Mouse (Mus musculus) megakaryocyte, embryonic 14.5 days (primary cell): Measurements from ENCODE around the gene Nono. TPM values are rescaled to one million over a fixed set of nuclear protein-coding genes. Genes with fewer than 3 reads are reported as not detected.

Source experiments
- H3K27me3 ChIP-seq: replicated peaks from 2 replicates; pipeline ENCODE3; 2012; ENCODE audit warnings: inconsistent platforms
- H3K36me3 ChIP-seq: replicated peaks from 2 replicates; pipeline ENCODE3; 2012; ENCODE audit warnings: low read length, inconsistent platforms, mixed read lengths
- H3K4me1 ChIP-seq: 2 replicates; pipeline ENCODE4 v1.6.1; 2012; ENCODE audit warnings: inconsistent platforms
- H3K4me3 ChIP-seq: replicated peaks from 2 replicates; pipeline ENCODE3; 2012; ENCODE audit warnings: moderate library complexity, mild to moderate bottlenecking, inconsistent platforms
- H3K9me3 ChIP-seq: 2 replicates; pipeline ENCODE4 v1.6.1; 2012; ENCODE audit warnings: inconsistent platforms
- FLI1 ChIP-seq: IDR thresholded peaks from 2 replicates; pipeline ENCODE4 v1.6.1; 2012; ENCODE audit warnings: low read length, inconsistent platforms, mixed read lengths
- GATA1 ChIP-seq: IDR thresholded peaks from 3 replicates; pipeline ENCODE4 v1.6.1; 2012; ENCODE audit warnings: mixed read lengths, low read length, inconsistent platforms, borderline replicate concordance
- polyA plus RNA-seq: library from polyadenylated mRNA; stranded (reverse); fragments of >175 nt; gene quantifications from 2 replicates; pipeline ENCODE4 v1.2.3, GENCODE M21; 2012; ENCODE audit warnings: low replicate concordance; ENCODE audit not compliant: insufficient read depth

Gene Nono
- polyA plus RNA-seq, result 3.5 and 24.5 TPM in 2 replicates

GRCm38 (mm10) chrX:101429142-101429949 is at the start of gene Nono:
Gene Nono, plus strand, starts transcription at chrX:101429318.
- Histone ChIP-seq H3K4me3 (peak within 1 kb of the TSS; percentile 93), H3K36me3 (peaks cover 20% of the 10 kb centered on the region), H3K4me1 (peaks cover 15% of the 10 kb centered on the region), H3K9me3 (no peaks in the 10 kb centered on the region), H3K27me3 (peaks cover 2% of the 10 kb centered on the region)
- TF ChIP-seq GATA1, result no peak
- no peak for TF ChIP-seq FLI1

- Histone ChIP-seq H3K36me3 (no peaks in the 10 kb centered on the region), H3K4me3 (no peak overlapping the region), H3K4me1 (peaks cover 51% of the 10 kb centered on the region), H3K27me3 (peaks cover 48% of the 10 kb centered on the region), H3K9me3 (no peaks in the 10 kb centered on the region)
- TF ChIP-seq GATA1, result no peak
- TF ChIP-seq FLI1, result no peak
Observed at GRCm38 (mm10) chrX:101379744-101380143, 49.4 kb upstream of the Nono start.

GRCm38 (mm10) chrX:101383455-101383854 is 45.7 kb upstream of the Nono start:
- peaks cover 56% of the 10 kb centered on the region for H3K4me1 ChIP-seq
- H3K36me3 ChIP-seq, result no peaks in the 10 kb centered on the region
- TF ChIP-seq FLI1 (no peak), GATA1 (no peak)
- no peaks in the 10 kb centered on the region for H3K9me3 ChIP-seq
- peaks cover 61% of the 10 kb centered on the region for H3K27me3 ChIP-seq
- no peak overlapping the region for H3K4me3 ChIP-seq

GRCm38 (mm10) chrX:101384439-101385137 is 44.5 kb upstream of the Nono start:
- H3K27me3 ChIP-seq, result peaks cover 62% of the 10 kb centered on the region
- no peaks in the 10 kb centered on the region for H3K9me3 ChIP-seq
- H3K4me1 ChIP-seq, result peaks cover 49% of the 10 kb centered on the region
- H3K36me3 ChIP-seq, result no peaks in the 10 kb centered on the region
- peak overlapping the region; percentile 81 for H3K4me3 ChIP-seq
- no peak for TF ChIP-seq FLI1
- TF ChIP-seq GATA1, result no peak

GRCm38 (mm10) chrX:101386222-101386621 is 42.9 kb upstream of the Nono start:
- Histone ChIP-seq H3K4me1 (peaks cover 40% of the 10 kb centered on the region), H3K9me3 (no peaks in the 10 kb centered on the region), H3K27me3 (peaks cover 61% of the 10 kb centered on the region), H3K36me3 (no peaks in the 10 kb centered on the region), H3K4me3 (no peak overlapping the region)
- TF ChIP-seq GATA1, result no peak
- no peak for TF ChIP-seq FLI1

DNA sequence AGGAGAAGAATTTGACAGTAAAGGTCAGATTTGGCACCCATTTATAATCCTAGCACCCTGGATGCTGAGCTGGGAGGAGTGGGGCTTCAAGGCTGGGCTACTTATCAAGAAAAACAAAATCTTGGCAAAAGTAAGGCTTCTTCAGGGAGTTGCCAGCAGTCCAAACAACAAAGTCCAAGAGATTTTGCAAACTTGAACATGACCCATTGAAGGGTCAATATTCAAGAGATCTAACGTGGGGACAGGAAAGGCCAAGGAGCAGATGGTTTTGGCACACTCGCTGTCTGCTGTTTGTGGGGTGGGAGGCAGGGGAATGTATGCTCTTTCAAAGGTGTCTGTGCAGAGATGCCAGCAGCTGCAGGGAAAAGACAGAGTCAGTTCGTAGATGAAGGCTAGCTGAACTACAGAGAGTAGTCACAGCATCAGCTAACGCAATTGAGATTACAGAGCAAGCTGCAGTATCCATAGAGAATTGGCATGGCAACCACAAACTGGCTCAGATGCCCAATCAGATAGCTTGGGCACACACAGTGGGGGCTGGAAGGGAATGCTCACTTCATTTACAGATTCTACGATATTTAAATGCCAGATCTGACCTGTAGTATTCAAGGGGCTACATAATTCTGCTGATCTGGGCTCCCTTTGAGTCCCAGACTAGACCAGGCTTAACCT is 40.1 kb upstream of the Nono start:
- Histone ChIP-seq H3K4me3 (no peak overlapping the region), H3K36me3 (no peaks in the 10 kb centered on the region), H3K27me3 (peaks cover 47% of the 10 kb centered on the region), H3K4me1 (peaks cover 16% of the 10 kb centered on the region), H3K9me3 (no peaks in the 10 kb centered on the region)
- TF ChIP-seq GATA1, result no peak
- TF ChIP-seq FLI1, result no peak

DNA sequence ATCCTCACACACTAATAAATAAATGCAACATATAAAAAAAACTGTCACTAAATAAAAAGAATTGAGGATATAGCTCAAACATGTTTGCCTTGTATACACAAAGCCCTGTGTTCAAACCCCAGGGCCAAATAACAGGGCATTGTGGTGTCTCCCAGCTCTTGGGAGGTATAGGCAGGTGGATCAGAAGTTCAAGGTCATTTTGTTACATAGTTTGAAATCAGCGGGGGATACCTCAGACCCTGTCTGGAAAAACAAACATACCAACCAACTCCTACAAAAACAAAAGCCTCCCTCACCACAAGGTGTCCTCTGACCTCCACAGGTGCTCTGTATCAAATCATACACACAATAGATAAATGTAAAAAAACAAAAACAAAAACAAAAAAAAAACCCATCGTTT is 34.8 kb upstream of the Nono start:
- no peak overlapping the region for H3K4me3 ChIP-seq
- no peaks in the 10 kb centered on the region for H3K4me1 ChIP-seq
- no peaks in the 10 kb centered on the region for H3K9me3 ChIP-seq
- no peaks in the 10 kb centered on the region for H3K36me3 ChIP-seq
- no peak for TF ChIP-seq FLI1
- no peak for TF ChIP-seq GATA1
- peaks cover 33% of the 10 kb centered on the region for H3K27me3 ChIP-seq

DNA sequence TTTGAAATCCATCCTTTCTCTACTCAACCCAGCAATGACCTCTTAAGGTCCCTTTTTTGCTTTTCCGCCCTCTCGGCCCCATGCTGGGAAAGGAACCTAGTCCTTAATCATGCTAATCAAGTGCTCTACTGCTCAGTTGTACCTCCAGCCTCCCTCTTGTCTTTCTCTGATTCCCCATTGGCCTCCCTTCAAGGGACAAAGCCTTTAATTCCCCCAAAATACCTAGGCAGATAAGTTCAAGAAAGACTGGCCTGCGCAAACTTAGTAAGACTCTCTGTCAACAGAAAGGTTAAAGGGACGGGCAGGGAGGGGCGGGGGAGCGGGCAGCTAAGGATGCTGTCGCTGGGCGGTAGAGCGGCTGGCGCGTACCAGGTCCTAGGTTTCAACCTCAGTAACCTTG is 32.7 kb upstream of the Nono start:
- Histone ChIP-seq H3K4me3 (no peak overlapping the region), H3K36me3 (no peaks in the 10 kb centered on the region), H3K27me3 (peaks cover 27% of the 10 kb centered on the region), H3K9me3 (no peaks in the 10 kb centered on the region), H3K4me1 (no peaks in the 10 kb centered on the region)
- no peak for TF ChIP-seq FLI1

DNA sequence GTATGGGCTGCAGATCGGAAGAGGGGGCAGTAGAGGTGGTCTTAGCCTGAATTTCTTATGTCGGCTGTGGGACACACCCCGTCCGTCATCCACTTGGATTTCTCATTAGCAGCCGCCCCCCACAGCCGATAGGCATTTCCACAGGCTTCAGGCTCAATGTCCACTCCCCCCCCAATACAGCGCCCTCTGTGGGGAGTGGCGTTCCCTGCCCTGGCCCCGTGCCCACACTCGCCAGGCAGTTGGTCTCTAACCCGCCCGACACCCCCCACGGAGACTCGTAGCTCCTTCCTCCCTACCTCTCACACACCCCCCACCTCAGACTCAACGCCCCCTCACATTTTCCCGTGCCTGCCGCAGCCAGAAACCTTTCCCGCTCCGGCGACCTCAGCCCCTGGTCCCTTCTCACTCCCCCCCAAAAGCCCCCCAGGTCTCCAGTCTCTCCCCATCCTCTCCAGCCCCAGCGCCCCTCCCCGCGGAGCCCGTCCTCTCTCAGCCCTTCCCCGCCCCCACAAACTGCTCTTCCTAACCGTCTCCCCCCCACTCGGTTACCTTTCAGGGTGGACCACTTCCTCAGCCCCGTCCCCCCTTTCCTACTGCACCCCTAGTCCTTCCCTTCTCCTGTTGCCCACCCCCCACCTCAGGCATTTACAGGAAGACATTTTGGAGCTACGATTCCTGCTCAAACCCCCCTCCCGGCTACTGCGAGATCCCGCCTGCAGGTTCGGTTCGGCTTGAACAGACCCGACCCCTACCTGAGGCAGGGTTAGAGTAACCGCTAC is 10.0 kb upstream of the Nono start:
- TF ChIP-seq GATA1 (no peak), FLI1 (no peak)
- Histone ChIP-seq H3K9me3 (no peaks in the 10 kb centered on the region), H3K36me3 (peaks cover 32% of the 10 kb centered on the region), H3K27me3 (peaks cover 9% of the 10 kb centered on the region), H3K4me3 (peak overlapping the region; percentile 95), H3K4me1 (peaks cover 28% of the 10 kb centered on the region)
